Mouse (Mus musculus): ENCODE data around the gene Rnf208. TPM values are rescaled to one million over a fixed set of nuclear protein-coding genes. Genes with fewer than 3 reads are reported as not detected.
"Not testable (repeated sequence)": the region's sequence is repeated elsewhere in the genome, so short reads cannot be mapped to it uniquely, and the experiment has no call there.

The Rnf208 gene
- polyA plus RNA-seq, 1 experiment from 2014 or later, result 0.09 TPM

GRCm38 (mm10) chr2:25240723-25241437, 1.2 kb upstream of the Rnf208 start:
- no peak for TF ChIP-seq CTCF (IDR thresholded peaks at IDR 0.05)
- CTCF ChIA-PET, result interaction anchor here (0.9 to 1.3 kb wide), 3 partner anchors 8 to 31 kb away, joined by 3 to 10 read pairs (median 4); partner anchors contain the start of genes Anapc2 and Ssna1
- H3K27me3 ChIP-seq, result peaks cover 22% of the 10 kb centered on the region
- DNase-seq (ENCODE audit: low read depth, low spot score) (no peak), ATAC-seq (no peak)
- POLR2A ChIA-PET, result interaction anchor here (0.7 kb wide), 1 partner anchor 15 kb away, joined by 3 read pairs; no protein-coding TSS in a partner anchor
- in situ Hi-C loops (cut with MboI; ENCODE audit: low pct_unique_long_range_greater_than_20kb), result no loop called here

- no peak for ATAC-seq
- CTCF ChIA-PET, result no interaction called here
Observed at GRCm38 (mm10) chr2:25241438-25241775, 648 bp upstream of the Rnf208 start.

DNA sequence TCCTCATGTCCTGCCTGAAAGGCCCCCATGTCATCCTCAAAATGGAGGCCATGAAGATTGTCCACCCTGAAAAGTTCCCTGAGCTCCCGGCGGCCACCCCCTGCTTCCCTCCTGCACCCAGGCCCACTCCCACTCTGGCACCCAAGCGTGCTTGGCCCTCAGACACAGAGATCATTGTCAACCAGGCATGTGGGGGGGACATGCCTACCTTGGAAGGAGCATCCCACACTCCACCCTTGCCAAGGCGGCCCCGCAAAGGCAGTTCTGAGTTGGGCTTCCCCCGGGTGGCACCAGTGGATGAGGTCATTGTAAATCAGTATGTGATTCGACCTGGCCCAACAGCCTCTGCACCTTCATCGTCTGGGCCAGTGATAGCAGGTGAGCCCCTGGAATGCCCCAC, 1.3 kb downstream of the Rnf208 start:
- in situ Hi-C loops (cut with MboI; ENCODE audit: low pct_unique_long_range_greater_than_20kb), result no loop called here
- DNase-seq (ENCODE audit: low read depth, low spot score), result no peak
- POLR2A ChIA-PET, result no interaction called here

More at GRCm38 (mm10) chr2:25241438-25241775, 648 bp upstream of the Rnf208 start:
- H3K27me3 ChIP-seq, result peaks cover 18% of the 10 kb centered on the region
- no peak for DNase-seq (ENCODE audit: low read depth, low spot score)
- POLR2A ChIA-PET, result no interaction called here
- TF ChIP-seq CTCF (IDR thresholded peaks at IDR 0.05), result no peak
- in situ Hi-C loops (cut with MboI; ENCODE audit: low pct_unique_long_range_greater_than_20kb), result no loop called here

GRCm38 (mm10) chr2:25244144-25244543, 2.1 kb downstream of the Rnf208 start:
- DNase-seq (ENCODE audit: low read depth, low spot score) (no peak), ATAC-seq (no peak)
- in situ Hi-C loops (cut with MboI; ENCODE audit: low pct_unique_long_range_greater_than_20kb), result no loop called here
- ChIA-PET POLR2A (no interaction called here), CTCF (interaction anchor here (1.0 to 5.8 kb wide), 2 partner anchors 15 to 23 kb away, joined by 3 to 29 read pairs; no protein-coding TSS in a partner anchor)
- no peak for TF ChIP-seq CTCF (IDR thresholded peaks at IDR 0.05)
- peaks cover 11% of the 10 kb centered on the region for H3K27me3 ChIP-seq

More for the DNA sequence above, 1.3 kb downstream of the Rnf208 start:
- TF ChIP-seq CTCF (IDR thresholded peaks at IDR 0.05), result no peak
- CTCF ChIA-PET, result interaction anchor here (5.8 kb wide), 1 partner anchor 14 kb away, joined by 29 read pairs; no protein-coding TSS in a partner anchor
- peaks cover 11% of the 10 kb centered on the region for H3K27me3 ChIP-seq
- no peak for ATAC-seq

DNA sequence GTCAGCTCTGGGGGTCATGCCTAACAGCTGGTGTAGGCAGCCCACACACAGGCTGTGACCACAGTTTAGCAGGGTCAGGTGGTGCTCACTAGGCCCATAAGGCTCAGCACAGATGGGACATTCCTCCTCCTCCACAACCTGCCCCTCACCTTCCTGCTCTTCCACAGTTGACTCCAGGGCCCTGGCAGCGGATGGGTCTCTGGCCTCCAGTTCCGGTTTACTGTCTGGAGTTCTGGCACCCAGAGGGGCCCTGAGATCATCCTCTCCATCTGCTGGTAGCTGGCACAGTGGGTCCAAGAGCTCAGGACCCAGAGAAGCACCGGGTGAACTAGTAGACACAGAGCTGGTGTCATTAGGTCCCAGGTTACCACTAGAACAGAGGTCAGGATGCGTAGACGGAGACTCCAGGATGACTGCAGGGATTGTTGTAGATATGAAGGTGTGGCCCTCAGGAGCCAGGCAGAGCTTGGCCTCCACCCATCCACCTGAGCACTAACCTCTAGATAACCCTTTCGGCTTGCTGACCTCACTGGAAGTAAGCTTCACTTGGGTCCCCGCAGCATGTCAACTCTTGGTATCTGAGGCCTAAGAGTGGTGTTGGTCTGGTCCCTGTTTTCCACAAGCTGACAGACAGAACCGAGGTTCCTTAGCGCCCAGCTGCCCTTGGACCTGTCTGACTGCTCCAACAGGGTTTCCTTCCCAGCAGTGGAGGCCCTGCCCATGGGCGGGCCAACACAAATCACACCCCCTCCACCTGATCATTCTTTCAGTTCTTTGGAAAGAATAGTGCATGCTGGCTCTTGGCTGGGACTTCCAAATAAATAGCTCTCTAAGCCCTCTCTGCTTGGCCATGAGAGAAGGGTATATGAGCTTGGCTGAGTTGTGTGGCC, 4.4 kb downstream of the Rnf208 start, which contains the start of gene AL732309.1:
TSS of gene AL732309.1 (minus strand) at position 681 of the 890 bp plus-strand sequence.
- ChIA-PET POLR2A (interaction anchor here (0.6 kb wide), 1 partner anchor 14 kb away, joined by 3 read pairs; no protein-coding TSS in a partner anchor), CTCF (interaction anchor here (1.1 to 5.8 kb wide), 3 partner anchors 12 to 33 kb away, joined by 4 to 29 read pairs (median 4); no protein-coding TSS in a partner anchor)
- no peak for TF ChIP-seq CTCF (IDR thresholded peaks at IDR 0.05)
- DNase-seq (ENCODE audit: low read depth, low spot score) (no peak), ATAC-seq (no peak)
- H3K27me3 ChIP-seq, result peaks cover 7% of the 10 kb centered on the region
- in situ Hi-C loops (cut with MboI; ENCODE audit: low pct_unique_long_range_greater_than_20kb), result no loop called here

GRCm38 (mm10) chr2:25252331-25252730, 10.3 kb downstream of the Rnf208 start:
- ChIA-PET CTCF (interaction anchor here (7.1 kb wide), 1 partner anchor 24 kb away, joined by 34 read pairs; no protein-coding TSS in a partner anchor), POLR2A (interaction anchor here (1.6 kb wide), 1 partner anchor 16 kb away, joined by 3 read pairs; the partner anchor contains the start of gene Rnf224)
- DNase-seq (ENCODE audit: low read depth, low spot score) (no peak), ATAC-seq (no peak)
- no peaks in the 10 kb centered on the region for H3K27me3 ChIP-seq
- in situ Hi-C loops (cut with MboI; ENCODE audit: low pct_unique_long_range_greater_than_20kb), result no loop called here
- TF ChIP-seq CTCF (IDR thresholded peaks at IDR 0.05), result no peak

DNA sequence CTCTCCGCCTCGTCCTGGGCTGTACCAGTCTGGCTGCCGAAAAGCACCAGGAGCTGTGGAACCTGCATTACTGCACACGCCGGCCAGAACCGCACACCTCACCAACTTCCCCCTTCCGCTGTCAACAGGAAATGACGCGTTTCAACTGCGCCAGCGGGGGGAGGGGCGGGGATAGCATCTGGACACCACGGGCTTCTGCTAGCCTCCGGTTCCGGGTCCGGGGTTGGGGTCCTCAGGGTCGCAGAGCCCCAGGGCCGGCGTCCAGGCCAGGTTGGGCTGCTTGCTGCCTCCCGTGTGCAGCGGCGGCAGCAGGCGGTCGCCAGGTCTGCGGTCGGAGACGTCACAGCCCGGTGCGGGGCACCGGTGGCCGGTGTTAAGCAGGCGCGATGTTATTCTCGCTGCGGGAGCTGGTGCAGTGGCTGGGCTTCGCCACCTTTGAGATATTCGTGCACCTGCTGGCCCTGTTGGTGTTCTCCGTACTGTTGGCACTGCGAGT, 13.3 kb downstream of the Rnf208 start, which contains the start of gene Tmem203:
TSS of gene Tmem203 (plus strand) at position 156 of the 496 bp plus-strand sequence.
- no peak for DNase-seq (ENCODE audit: low read depth, low spot score)
- TF ChIP-seq CTCF (IDR thresholded peaks at IDR 0.05), result no peak
- no peaks in the 10 kb centered on the region for H3K27me3 ChIP-seq
- ATAC-seq, result peak; percentile 72
- CTCF ChIA-PET, result interaction anchor here (1.0 to 7.1 kb wide), 4 partner anchors 12 to 27 kb away, joined by 3 to 34 read pairs (median 4); partner anchors contain the start of genes Anapc2 and Ssna1
- in situ Hi-C loops (cut with MboI; ENCODE audit: low pct_unique_long_range_greater_than_20kb), result no loop called here
- POLR2A ChIA-PET, result interaction anchor here (1.9 to 4.5 kb wide), 3 partner anchors 10 to 15 kb away, joined by 8 to 20 read pairs (median 8); partner anchors contain the start of genes Anapc2 and Ssna1

DNA sequence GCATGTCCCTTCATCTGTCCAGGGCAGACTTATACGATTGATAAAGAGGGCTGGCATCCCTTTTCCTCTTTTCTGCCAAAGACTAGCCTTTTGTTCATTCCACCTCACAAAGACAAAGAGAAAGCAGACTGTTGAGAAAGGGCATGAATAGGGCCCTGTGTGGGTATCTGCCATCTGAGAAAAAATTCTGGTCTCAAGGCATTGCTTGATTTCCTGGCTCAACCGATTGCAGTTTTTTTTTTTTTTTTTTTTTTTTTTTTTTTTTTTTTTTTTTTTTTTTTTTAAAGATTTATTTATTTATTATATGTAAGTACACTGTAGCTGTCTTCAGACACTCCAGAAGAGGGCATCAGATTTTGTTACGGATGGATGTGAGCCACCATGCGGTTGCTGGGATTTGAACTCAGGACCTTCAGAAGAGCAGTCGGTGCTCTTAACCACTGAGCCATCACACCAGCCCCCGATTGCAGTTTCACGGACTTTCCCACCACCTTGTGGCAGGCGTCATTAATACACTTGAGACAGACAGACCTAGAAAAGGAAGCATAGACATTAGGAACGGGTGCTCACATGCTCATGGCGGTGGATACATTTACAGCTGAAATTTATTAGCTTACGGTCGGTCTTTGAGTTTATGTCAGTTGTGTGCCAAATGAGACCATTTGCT, 14.5 kb downstream of the Rnf208 start:
- CTCF ChIA-PET, result interaction anchor here (1.0 to 7.1 kb wide), 4 partner anchors 11 to 28 kb away, joined by 3 to 34 read pairs (median 4); partner anchors contain the start of genes Anapc2 and Ssna1
- H3K27me3 ChIP-seq; in situ Hi-C loops (cut with MboI; ENCODE audit: low pct_unique_long_range_greater_than_20kb); ATAC-seq; DNase-seq (ENCODE audit: low read depth, low spot score): not testable (repeated sequence)
- POLR2A ChIA-PET, result interaction anchor here (1.2 to 4.5 kb wide), 5 partner anchors 8 to 156 kb away, joined by 3 to 20 read pairs (median 8); partner anchors contain the start of genes Anapc2 and Ssna1

DNA sequence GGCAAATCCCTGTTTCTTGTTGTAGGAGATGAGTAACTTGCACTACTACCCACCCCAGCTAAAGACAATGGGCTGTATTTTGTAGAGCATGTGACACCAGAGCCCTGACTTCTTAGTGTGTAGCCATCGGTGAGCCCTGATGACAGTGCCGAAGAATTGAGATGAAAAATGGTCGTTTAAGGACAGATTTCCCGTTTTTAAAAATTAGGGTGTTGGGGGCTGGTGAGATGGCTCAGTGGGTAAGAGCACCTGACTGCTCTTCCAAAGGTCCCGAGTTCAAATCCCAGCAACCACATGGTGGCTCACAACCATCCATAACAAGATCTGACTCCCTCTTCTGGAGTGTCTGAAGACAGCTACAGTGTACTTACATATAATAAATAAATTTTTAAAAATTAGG, 15.2 kb downstream of the Rnf208 start:
- POLR2A ChIA-PET, result interaction anchor here (1.2 to 4.5 kb wide), 3 partner anchors 10 to 31 kb away, joined by 3 to 20 read pairs (median 8); partner anchors contain the start of genes Anapc2 and Ssna1
- DNase-seq (ENCODE audit: low read depth, low spot score); in situ Hi-C loops (cut with MboI; ENCODE audit: low pct_unique_long_range_greater_than_20kb); H3K27me3 ChIP-seq; ATAC-seq: not testable (repeated sequence)
- CTCF ChIA-PET, result interaction anchor here (7.1 kb wide), 1 partner anchor 29 kb away, joined by 34 read pairs; no protein-coding TSS in a partner anchor

Data from Patski (cell line).